Mouse (Mus musculus) right cerebral cortex, adult 18-20 months (tissue): ENCODE results near the gene Cda.

Experiments used
- DNase-seq: peaks from one replicate; pipeline ENCODE4 v3.0.0; 2022; ENCODE audit warnings: mixed read lengths

The Cda gene

DNA sequence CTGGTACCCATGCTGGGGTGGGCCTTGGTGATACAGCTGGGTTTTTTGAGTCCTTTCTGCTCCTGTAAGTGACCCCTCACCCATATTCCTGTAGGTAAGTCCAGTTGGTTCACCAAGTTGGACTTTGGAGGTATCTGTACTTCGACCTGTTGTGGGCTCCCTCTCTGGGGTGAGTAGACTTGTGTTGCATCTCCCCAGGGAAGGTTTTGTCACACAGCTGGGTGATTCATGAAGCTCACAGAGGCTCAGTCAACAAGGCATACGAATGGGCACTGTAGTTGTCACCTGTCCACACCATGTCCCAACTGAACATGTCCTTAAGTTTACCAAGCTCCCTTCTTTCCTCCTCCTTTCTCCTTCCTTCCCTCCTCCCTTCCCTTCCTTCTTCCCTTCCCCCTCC is 1.2 kb downstream of the Cda start:
- DNase-seq, result no peak

GRCm38 (mm10) chr4:138363511-138363910 is 4.3 kb downstream of the Cda start:
- no peak for DNase-seq

GRCm38 (mm10) chr4:138362883-138363282 is 4.9 kb downstream of the Cda start:
- DNase-seq, result no peak

GRCm38 (mm10) chr4:138361370-138361821 is 6.4 kb downstream of the Cda start:
- no peak for DNase-seq

GRCm38 (mm10) chr4:138358176-138358575 is 9.6 kb downstream of the Cda start:
- DNase-seq, result no peak

- DNase-seq, result no peak
These were observed 11.2 kb downstream of the Cda start for GRCm38 (mm10) chr4:138356551-138356950.

- no peak for DNase-seq
These were observed 11.7 kb downstream of the Cda start for GRCm38 (mm10) chr4:138356141-138356540.

DNA sequence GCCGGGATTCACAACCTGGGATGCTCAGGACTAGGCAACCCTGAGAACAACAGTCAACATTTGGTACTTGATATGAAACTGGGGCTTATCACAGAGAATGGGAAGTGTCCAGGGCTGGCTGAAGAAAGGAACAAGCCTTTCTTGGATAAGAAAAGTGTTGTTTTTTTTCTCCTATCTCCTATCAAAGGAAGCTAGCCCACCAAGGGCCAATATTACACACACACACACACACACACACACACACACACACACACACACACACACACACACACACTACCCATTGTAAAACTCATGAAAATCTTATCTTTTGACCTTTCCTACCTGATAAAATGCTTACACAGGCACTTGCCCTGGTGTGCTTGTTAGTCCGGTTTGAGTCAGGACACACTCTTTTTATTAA is 12.3 kb downstream of the Cda start:
- DNase-seq, result no peak

DNA sequence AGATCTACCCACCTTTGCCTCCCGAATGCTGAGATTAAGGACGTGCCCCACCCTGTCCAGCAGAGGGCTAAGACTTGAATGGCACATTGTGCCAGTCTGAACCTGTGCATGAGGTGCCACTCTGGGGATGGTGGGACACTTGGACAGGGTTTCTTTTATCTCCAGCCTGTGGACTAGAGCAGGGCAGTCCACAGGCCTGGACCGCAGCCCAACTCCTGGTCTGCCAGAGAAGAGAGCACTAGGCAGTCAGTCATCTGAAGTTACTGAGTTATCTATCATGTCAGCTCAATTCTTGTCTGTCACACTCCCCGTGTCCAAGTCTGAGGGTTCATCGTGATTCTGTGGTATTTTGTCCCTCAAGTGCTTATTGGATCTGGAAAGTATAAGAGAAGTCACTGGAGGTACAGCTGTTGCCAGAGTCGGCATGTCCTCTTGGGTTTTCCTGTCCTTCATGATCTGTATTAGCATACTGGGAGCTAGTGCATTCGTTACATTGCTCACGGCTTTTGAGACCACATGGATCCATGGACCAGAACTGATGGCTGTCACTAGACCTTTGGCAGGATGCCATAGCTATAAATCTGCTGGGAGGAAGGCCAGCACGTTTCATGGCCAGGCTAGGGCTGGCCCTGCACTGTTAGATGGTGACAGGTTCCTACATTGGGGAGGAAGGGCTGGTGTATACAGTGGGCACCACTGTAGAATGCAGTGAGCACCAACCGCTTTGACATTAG is 14.2 kb downstream of the Cda start:
- DNase-seq, result no peak

- DNase-seq, result no peak
These were observed 15.1 kb downstream of the Cda start for GRCm38 (mm10) chr4:138352692-138353091.

DNA sequence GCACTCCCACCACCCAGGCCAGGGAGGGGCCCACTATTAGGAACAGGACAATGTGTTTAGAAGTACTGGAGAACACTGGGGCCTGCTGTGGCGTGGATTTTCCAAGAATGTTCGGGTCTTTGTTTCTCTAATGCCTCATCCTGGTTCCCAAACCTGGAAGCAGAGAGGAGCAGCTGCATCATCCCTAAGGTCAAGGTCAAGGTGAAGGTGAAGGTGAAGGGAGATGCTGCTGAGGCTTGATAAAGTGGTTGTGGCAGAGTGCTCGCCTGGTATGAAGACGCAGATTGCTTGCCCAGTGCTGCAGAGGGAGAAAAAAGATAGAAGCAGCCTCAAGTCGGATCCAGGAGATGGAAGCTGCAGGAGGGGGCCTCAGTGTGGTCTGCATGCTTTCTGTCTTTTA is 16.0 kb downstream of the Cda start:
- no peak for DNase-seq

- no peak for DNase-seq
These were observed 19.1 kb downstream of the Cda start for GRCm38 (mm10) chr4:138348716-138349115.

DNA sequence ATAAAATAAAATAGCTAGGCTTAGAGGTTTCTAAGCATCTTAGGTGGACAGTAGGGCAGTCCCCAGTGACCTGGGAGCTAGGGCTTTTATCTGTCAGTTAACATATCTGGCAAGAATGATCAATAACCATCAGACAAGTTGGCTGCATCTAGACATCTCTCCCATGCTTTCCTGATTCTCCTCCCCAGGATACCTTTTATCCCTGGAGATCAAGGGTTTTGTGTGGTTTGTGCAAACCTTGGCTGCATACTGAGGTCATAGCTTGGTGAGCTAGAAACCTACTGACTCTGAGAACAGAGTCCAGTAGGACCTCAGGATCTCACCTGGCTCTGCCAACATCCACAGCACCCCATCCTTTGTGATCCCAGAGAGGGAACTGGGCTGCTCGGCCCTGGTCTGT is 20.5 kb downstream of the Cda start:
- DNase-seq, result no peak

GRCm38 (mm10) chr4:138344891-138345545 is 22.8 kb downstream of the Cda start:
- no peak for DNase-seq

- DNase-seq, result no peak
These were observed 24.4 kb downstream of the Cda start for GRCm38 (mm10) chr4:138343341-138343837.

GRCm38 (mm10) chr4:138342778-138343177 is 25.0 kb downstream of the Cda start:
- no peak for DNase-seq

DNA sequence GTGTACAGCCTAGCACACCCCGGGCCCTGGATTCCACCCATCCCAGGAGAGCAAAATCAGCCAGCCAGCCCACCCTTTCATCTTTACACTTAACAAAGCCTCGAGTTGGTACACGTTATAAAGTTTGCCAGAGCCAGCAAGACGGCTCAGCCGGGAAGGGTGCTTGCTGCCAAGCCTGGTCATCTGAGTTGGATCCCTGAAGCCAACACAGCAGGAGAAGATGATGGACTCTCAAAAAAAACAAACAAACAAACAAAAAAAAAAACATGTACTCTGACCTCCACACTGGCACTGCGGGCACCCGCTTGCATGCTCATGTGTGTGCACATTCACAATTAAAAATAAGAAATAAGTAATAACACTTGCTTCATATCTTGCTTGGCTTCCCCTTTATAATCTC is 25.7 kb downstream of the Cda start:
- no peak for DNase-seq

GRCm38 (mm10) chr4:138341393-138341792 is 26.4 kb downstream of the Cda start:
- DNase-seq, result no peak

- no peak for DNase-seq
These were observed 27.8 kb downstream of the Cda start for GRCm38 (mm10) chr4:138339963-138340362.

DNA sequence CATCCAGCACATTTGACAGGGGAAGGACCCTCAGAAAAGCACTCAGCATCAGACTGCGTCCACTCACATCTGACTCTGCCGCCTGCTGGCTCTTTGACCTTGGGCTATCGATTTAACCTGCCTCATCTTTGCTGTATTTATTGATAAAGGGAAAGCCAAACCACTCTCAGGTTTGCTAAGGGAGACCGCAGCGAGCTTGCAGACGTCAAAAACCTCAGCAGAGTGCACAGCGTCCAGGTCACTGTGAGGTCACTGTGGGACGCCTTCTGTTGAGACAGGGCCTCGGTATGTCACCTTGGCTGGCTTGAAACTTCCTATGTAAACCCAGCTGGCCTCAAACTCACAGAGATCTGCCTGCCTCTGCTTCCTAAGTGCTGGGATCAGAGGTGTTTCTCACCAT is 30.5 kb downstream of the Cda start:
- DNase-seq, result no peak

DNA sequence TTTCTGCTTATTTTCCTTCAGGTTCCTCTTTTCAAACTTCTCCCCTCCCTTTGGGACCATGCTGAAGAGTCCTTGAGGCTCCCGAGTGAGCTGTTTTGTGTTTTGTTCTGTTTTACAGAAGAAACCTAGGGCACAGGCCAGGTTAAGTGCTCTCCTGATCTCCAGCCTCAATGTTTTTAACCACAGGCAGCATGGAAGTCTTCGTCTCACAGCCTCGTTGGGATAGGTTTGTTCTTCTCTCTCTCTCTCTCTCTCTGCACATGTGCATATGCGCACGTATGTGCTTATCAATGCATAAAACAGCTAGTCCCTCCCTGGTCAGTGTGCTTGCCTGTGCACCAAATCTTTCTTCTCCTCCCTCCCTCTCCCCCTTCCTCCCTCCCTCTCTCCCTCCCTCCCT is 30.9 kb downstream of the Cda start:
- no peak for DNase-seq

DNA sequence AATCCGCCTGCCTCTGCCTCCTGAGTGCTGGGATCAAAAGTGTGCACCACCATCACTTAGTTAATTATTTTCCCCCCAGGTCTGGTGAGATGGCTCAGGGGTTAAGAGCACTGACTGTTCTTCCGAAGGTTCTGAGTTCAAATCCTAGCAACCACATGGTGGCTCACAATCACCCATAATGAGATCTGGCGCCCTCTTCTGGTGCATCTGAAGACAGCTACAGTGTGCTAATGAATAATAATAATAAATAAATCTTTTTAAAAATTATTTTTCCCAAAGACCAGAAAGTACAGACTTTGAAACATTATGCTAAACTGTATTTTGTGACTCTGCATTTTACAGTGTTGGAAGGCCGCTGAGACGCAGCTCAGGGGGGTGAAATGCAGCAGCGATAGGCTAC is 32.1 kb downstream of the Cda start:
- no peak for DNase-seq

DNA sequence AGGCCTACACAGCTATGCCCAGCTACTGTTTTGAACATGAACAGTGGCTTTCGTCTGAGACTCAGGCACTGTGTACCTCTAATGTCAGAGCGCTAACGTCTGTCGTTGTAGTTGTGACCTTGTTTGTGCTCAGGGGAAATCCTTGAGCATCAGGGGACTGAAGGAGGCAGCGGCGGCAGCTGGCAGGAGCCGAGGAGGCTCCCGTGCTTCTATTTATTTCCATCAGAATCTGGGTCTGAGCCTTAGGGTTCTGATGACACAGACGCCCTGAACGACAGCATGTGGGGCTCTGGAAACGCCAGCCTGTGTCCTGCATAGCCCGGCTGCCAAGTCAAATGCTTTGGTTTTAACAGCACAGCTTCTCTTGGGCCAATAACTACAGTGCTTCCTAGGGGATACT is 32.8 kb downstream of the Cda start:
- DNase-seq, result no peak

- no peak for DNase-seq
These were observed 34.7 kb downstream of the Cda start for GRCm38 (mm10) chr4:138333135-138333534.

GRCm38 (mm10) chr4:138331647-138332046 is 36.1 kb downstream of the Cda start:
- no peak for DNase-seq
